Comparison of ENCODE assay signal across 15 mouse cellular contexts in genomic region chr5:132437994-132438393, GRCm38 (mm10).
DNase-seq lines count a peak whose midpoint lies in the region; ATAC-seq lines count a peak whose summit lies in the region.
"Had no signal": no experiment of that assay in that cellular context is flagged by ENCODE, and none has a peak within 500 bp of the region (broad histone marks: within the 10 kb centered on the region; RNA-seq: fewer than 3 reads in every experiment).

No protein-coding gene starts in this region.

- no peaks in the 10 kb centered on the region for H3K9me3 ChIP-seq in heart, embryonic 15.5 days (replicated peaks)
- no peaks in the 10 kb centered on the region for H3K9me3 ChIP-seq in forebrain, embryonic 11.5 days (ENCODE audit: control insufficient read depth, low read length)
- H3K9me3 ChIP-seq: intestine, embryonic 15.5 days; limb, embryonic 12.5 days; megakaryocyte, embryonic 14.5 days; neural tube, embryonic 13.5 days had no signal

- WGBS in heart, embryonic 15.5 days: 18% methylated on average over 8 of the region's 8 CpGs
- WGBS in forebrain, embryonic 11.5 days: 73% methylated on average over 8 of the region's 8 CpGs

- H3K4me2 ChIP-seq in heart, embryonic 15.5 days: peak overlapping the region; percentile 55
- no peak overlapping the region for H3K4me2 ChIP-seq in forebrain, embryonic 11.5 days (ENCODE audit: low read depth, low read length, severe bottlenecking)
- H3K4me2 ChIP-seq: intestine, embryonic 15.5 days; limb, embryonic 12.5 days; neural tube, embryonic 13.5 days had no signal

- DNase-seq in cerebellum, postnatal 10 days: peak; percentile 47 to 50
- no peak for DNase-seq in cerebellum, adult 9-11 months
- DNase-seq in kidney, postnatal 14 days: peak; percentile 12
- no peak for DNase-seq in kidney, adult 9 months
- peak; percentile 9 to 24 for DNase-seq in lung, postnatal 4 days
- DNase-seq in forebrain, embryonic 11.5 days (ENCODE audit: low spot score): no peak
- DNase-seq in urinary bladder, adult 18-20 months (ENCODE audit: low spot score in 2 of 2): no peak
- DNase-seq: adrenal gland, adult 8-10 months; cerebellum, adult 18-20 months; thymus, postnatal 4 days had no signal

- ATAC-seq in heart, embryonic 15.5 days (replicated peaks; ENCODE audit: insufficient number of reproducible peaks, insufficient read depth, low FRiP score, low read depth): peak; percentile 86
- no peak for ATAC-seq in forebrain, embryonic 11.5 days (replicated peaks; ENCODE audit: low FRiP score)
- ATAC-seq: intestine, embryonic 15.5 days had no signal

- H3K27ac ChIP-seq in heart, embryonic 15.5 days: peak overlapping the region; percentile 42; the same call in 1 of the 2 replicates
- H3K27ac ChIP-seq in forebrain, embryonic 11.5 days (ENCODE audit: low read depth, low read length): no peak overlapping the region
- H3K27ac ChIP-seq: intestine, embryonic 15.5 days; limb, embryonic 12.5 days; neural tube, embryonic 13.5 days had no signal

- peaks cover 18% of the 10 kb centered on the region for H3K4me1 ChIP-seq in heart, embryonic 15.5 days (replicated peaks)
- H3K4me1 ChIP-seq in forebrain, embryonic 11.5 days (replicated peaks; ENCODE audit: control insufficient read depth, insufficient read depth, low read length): peaks cover 12% of the 10 kb centered on the region; the same call in 1 of the 2 replicates
- H3K4me1 ChIP-seq: megakaryocyte, embryonic 14.5 days had no signal

- no peaks in the 10 kb centered on the region for H3K36me3 ChIP-seq in heart, embryonic 15.5 days
- no peaks in the 10 kb centered on the region for H3K36me3 ChIP-seq in forebrain, embryonic 11.5 days (ENCODE audit: control insufficient read depth, insufficient read depth, low read length)
- H3K36me3 ChIP-seq: intestine, embryonic 15.5 days; limb, embryonic 12.5 days; neural tube, embryonic 13.5 days had no signal

- no peaks in the 10 kb centered on the region for H3K27me3 ChIP-seq in heart, embryonic 15.5 days
- H3K27me3 ChIP-seq in forebrain, embryonic 11.5 days (ENCODE audit: control insufficient read depth, insufficient read depth, low read length): no peaks in the 10 kb centered on the region
- H3K27me3 ChIP-seq: intestine, embryonic 15.5 days; limb, embryonic 12.5 days; megakaryocyte, embryonic 14.5 days; neural tube, embryonic 13.5 days had no signal

- no peak overlapping the region for H3K9ac ChIP-seq in heart, embryonic 15.5 days
- no peak overlapping the region for H3K9ac ChIP-seq in forebrain, embryonic 11.5 days (ENCODE audit: low read length)
- H3K9ac ChIP-seq: intestine, embryonic 15.5 days; limb, embryonic 12.5 days; neural tube, embryonic 13.5 days had no signal

- peak overlapping the region; percentile 33 for H3K4me3 ChIP-seq in heart, embryonic 15.5 days
- H3K4me3 ChIP-seq in forebrain, embryonic 11.5 days (ENCODE audit: low read depth, low read length): no peak overlapping the region
- H3K4me3 ChIP-seq: intestine, embryonic 15.5 days; limb, embryonic 12.5 days; megakaryocyte, embryonic 14.5 days; neural tube, embryonic 13.5 days had no signal

Comparison
In these comparisons a context has a peak if more than half of its experiments do, and no peak if none do; other contexts are left out.
1. DNase-seq: peak in cerebellum, postnatal 10 days (2 of 2), kidney, postnatal 14 days (single experiment) and lung, postnatal 4 days (2 of 2); none in cerebellum, adult 9-11 months (single experiment), kidney, adult 9 months (single experiment), forebrain, embryonic 11.5 days (single experiment) and urinary bladder, adult 18-20 months (0 of 2).